Mouse (Mus musculus) testis, adult 2 months (tissue): ENCODE data around the gene Rnf44. TPM values are rescaled to one million over a fixed set of nuclear protein-coding genes. Genes with fewer than 3 reads are reported as not detected.

ENCODE experiments used
- H3K27ac ChIP-seq: fragments of 200-500 bp; 2 replicates; pipeline ENCODE4 v1.5.1; 2012; ENCODE audit warnings: low read depth, low read length; ENCODE audit not compliant: control insufficient read depth, insufficient read depth
- H3K27me3 ChIP-seq: fragments of 200-500 bp; 2 replicates; pipeline ENCODE4 v1.6.1; 2012; ENCODE audit warnings: mild to moderate bottlenecking, low read length, moderate library complexity; ENCODE audit not compliant: control insufficient read depth, insufficient read depth
- H3K36me3 ChIP-seq: fragments of 200-500 bp; 2 replicates; pipeline ENCODE4 v1.6.1; 2012; ENCODE audit warnings: mild to moderate bottlenecking, low read length; ENCODE audit not compliant: control insufficient read depth, insufficient read depth
- H3K4me1 ChIP-seq: fragments of 200-500 bp; 2 replicates; pipeline ENCODE4 v1.6.1; 2012; ENCODE audit warnings: low read length; ENCODE audit not compliant: control insufficient read depth, insufficient read depth
- H3K4me3 ChIP-seq: fragments of 200-500 bp; 2 replicates; pipeline ENCODE4 v1.5.1; 2012; ENCODE audit warnings: low read depth, mild to moderate bottlenecking, low read length, moderate library complexity, mixed read lengths; ENCODE audit not compliant: control insufficient read depth
- CTCF ChIP-seq: fragments of 200-500 bp; IDR thresholded peaks from 2 replicates; pipeline ENCODE4 v1.5.1; 2012; ENCODE audit warnings: low read depth, mild to moderate bottlenecking, inconsistent platforms, low read length, moderate library complexity; ENCODE audit not compliant: control insufficient read depth, insufficient read depth, insufficient replicate concordance
- POLR2A ChIP-seq: fragments of 200-500 bp; IDR thresholded peaks from 2 replicates; pipeline ENCODE4 v1.6.1; 2012; ENCODE audit warnings: low read depth, mild to moderate bottlenecking, inconsistent platforms, low read length, moderate library complexity; ENCODE audit not compliant: control insufficient read depth
- polyA plus RNA-seq: library from polyadenylated mRNA; depleted of rRNA; stranded (reverse); fragments of >200 nt; gene quantifications from 2 replicates; pipeline ENCODE4 v1.2.3, GENCODE M21; 2012

The Rnf44 gene
- polyA plus RNA-seq, 1 experiment, result 418 TPM

DNA sequence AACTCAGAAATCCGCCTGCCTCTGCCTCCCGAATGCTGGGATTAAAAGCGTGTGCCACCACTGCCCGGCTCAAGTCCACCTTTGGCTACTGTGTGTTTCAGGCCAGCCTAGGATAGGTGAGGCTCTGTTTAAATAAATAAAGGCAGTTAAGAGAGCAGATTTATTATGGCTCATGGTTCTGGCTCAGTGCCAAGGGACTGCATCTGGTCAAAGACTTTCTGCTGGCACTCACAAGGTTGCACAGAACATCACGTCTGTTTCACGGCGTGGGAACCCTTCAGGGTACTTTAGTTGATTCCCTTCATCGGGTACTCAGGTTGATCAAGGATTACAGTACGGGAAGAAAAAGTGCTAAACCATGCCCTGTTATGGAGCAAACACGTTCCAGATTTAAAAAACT is 21.3 kb upstream of the Rnf44 start:
- Histone ChIP-seq H3K36me3 (no peaks in the 10 kb centered on the region), H3K27ac (no peak overlapping the region), H3K4me1 (no peaks in the 10 kb centered on the region; the same call in 1 of the 2 replicates), H3K4me3 (no peak overlapping the region), H3K27me3 (no peaks in the 10 kb centered on the region)
- TF ChIP-seq POLR2A (no peak), CTCF (no peak)

- no peaks in the 10 kb centered on the region for H3K4me1 ChIP-seq
- TF ChIP-seq POLR2A, result no peak
- TF ChIP-seq CTCF, result no peak
- no peaks in the 10 kb centered on the region for H3K36me3 ChIP-seq
- no peaks in the 10 kb centered on the region for H3K27me3 ChIP-seq
- H3K27ac ChIP-seq, result no peak overlapping the region
- H3K4me3 ChIP-seq, result no peak overlapping the region
These were observed 20.7 kb upstream of the Rnf44 start for GRCm38 (mm10) chr13:54714393-54714792.

GRCm38 (mm10) chr13:54710866-54711265 is 17.2 kb upstream of the Rnf44 start:
- Histone ChIP-seq H3K4me3 (no peak overlapping the region), H3K4me1 (no peaks in the 10 kb centered on the region), H3K27ac (no peak overlapping the region), H3K36me3 (no peaks in the 10 kb centered on the region), H3K27me3 (no peaks in the 10 kb centered on the region)
- TF ChIP-seq CTCF, result no peak
- TF ChIP-seq POLR2A, result no peak

DNA sequence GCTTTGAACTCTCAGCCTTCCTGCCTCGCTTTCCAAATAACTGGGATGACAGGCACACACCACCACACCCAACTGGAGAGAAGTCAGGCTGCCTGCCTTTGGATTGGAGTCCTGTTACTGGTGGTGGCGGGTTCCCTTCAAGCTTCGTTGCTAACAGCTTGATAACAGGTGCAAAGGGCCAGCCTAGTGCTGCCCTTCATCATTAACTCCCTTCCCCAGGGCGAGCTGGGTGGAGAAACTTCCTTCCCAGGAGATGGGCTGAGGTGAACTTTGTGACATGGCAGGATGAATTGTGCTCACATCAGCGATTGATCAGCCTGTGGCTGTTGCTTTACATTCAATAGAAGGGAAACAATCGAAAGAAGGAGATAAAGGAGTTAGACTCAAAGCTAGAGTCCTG is 11.2 kb upstream of the Rnf44 start:
- no peak overlapping the region for H3K4me3 ChIP-seq
- no peaks in the 10 kb centered on the region for H3K4me1 ChIP-seq
- no peak for TF ChIP-seq POLR2A
- no peak for TF ChIP-seq CTCF

GRCm38 (mm10) chr13:54702507-54702906 is 8.8 kb upstream of the Rnf44 start:
- TF ChIP-seq CTCF (no peak), POLR2A (no peak)
- Histone ChIP-seq H3K27me3 (no peaks in the 10 kb centered on the region), H3K27ac (no peak overlapping the region), H3K4me1 (no peaks in the 10 kb centered on the region), H3K36me3 (no peaks in the 10 kb centered on the region), H3K4me3 (no peak overlapping the region)

More for the DNA sequence above, 11.2 kb upstream of the Rnf44 start:
- H3K27me3 ChIP-seq, result no peaks in the 10 kb centered on the region
- H3K27ac ChIP-seq, result no peak overlapping the region
- no peaks in the 10 kb centered on the region for H3K36me3 ChIP-seq

DNA sequence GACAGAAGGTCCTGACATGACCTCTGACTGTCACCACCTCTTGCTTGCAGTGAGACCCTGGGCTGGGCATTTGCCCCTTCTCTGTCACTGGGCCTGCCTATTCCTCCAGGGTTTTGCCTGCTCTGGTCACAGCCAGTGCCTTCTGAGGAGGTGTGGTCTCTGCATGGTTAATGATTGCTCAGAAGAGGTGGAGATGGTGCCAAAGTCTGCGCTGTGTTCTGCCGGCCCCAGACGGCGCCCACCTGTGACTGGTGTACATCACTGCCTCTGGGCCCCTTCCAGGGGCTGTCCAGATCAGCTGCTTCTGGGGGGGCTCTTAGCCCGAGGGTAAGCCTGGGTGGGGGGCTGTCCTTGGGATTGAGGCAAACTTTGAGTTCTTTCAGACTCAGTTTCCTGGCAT is 7.5 kb upstream of the Rnf44 start, which contains the start of gene Cdhr2:
TSS of gene Cdhr2 (plus strand) at position 219 of the 400 bp plus-strand sequence.
- H3K27me3 ChIP-seq, result no peaks in the 10 kb centered on the region
- TF ChIP-seq CTCF, result no peak
- TF ChIP-seq POLR2A, result no peak
- no peaks in the 10 kb centered on the region for H3K4me1 ChIP-seq
- no peak within 1 kb of the TSS for H3K4me3 ChIP-seq
- no peak within 1 kb of the TSS for H3K27ac ChIP-seq
- H3K36me3 ChIP-seq, result no peaks in the 10 kb centered on the region

GRCm38 (mm10) chr13:54695479-54696230 is 1.9 kb upstream of the Rnf44 start:
- TF ChIP-seq POLR2A (no peak), CTCF (no peak)
- Histone ChIP-seq H3K27me3 (no peaks in the 10 kb centered on the region), H3K4me3 (no peak overlapping the region)

More at GRCm38 (mm10) chr13:54695479-54696230, 1.9 kb upstream of the Rnf44 start:
- Histone ChIP-seq H3K4me1 (peaks cover 17% of the 10 kb centered on the region), H3K27ac (no peak overlapping the region), H3K36me3 (no peaks in the 10 kb centered on the region)
